Mouse (Mus musculus) small intestine, adult 2 months (tissue): ENCODE results near the gene Smyd3.

Experiments used
- CTCF ChIP-seq: fragments of 200-500 bp; IDR thresholded peaks from 2 replicates; pipeline ENCODE4 v1.5.1; 2012; ENCODE audit warnings: low read depth, mild to moderate bottlenecking, control low read depth, inconsistent platforms, low read length, moderate library complexity, mixed read lengths; ENCODE audit not compliant: insufficient replicate concordance, insufficient read length; ENCODE audit errors: extremely low read depth
- POLR2A ChIP-seq: fragments of 200-500 bp; IDR thresholded peaks from 2 replicates; pipeline ENCODE4 v1.6.1; 2012; ENCODE audit warnings: low read depth, mild to moderate bottlenecking, control low read depth, inconsistent platforms, low read length, moderate library complexity

- TF ChIP-seq POLR2A (no peak), CTCF (no peak)
Observed at GRCm38 (mm10) chr1:179473920-179474643, 43.8 kb downstream of the Smyd3 start.
